Mouse (Mus musculus) layer of hippocampus, adult 8-10 months (tissue): ENCODE measurements around the gene Ttll13. TPM values are rescaled to one million over a fixed set of nuclear protein-coding genes. Genes with fewer than 3 reads are reported as not detected.

ENCODE experiments used
- DNase-seq, 2 experiments: peaks; one replicate each; pipeline ENCODE4 v3.0.0; 2022; ENCODE audit warnings: low spot score in 2 of 2
- total RNA-seq, 4 experiments: library from RNA; stranded (reverse); gene quantifications; 2 replicates each; pipeline ENCODE4 v1.2.4; 2022

Ttll13 gene
- total RNA-seq, 4 experiments from 2014 or later: 1.3 to 2.1 (median 1.8) TPM

DNA sequence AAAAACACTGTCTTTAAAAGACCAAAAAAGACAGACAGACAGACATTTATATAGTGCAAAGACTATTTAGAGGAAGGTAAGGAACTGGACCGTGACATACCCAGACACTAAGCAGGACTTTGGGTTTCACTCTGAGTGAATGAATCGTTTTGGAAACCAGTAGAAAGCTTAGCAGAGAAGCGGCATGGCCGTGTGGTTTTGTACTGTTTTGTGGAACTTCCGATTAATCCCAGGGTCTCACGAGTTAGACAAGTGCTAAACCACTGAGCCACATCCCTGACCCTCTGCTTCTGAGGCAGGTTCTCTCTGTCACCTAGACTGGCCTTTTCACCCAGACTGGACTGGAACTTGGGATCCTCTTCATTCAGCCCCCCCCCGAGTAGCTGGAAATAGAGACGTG is 31.7 kb upstream of the Ttll13 start:
- DNase-seq: no peak

DNA sequence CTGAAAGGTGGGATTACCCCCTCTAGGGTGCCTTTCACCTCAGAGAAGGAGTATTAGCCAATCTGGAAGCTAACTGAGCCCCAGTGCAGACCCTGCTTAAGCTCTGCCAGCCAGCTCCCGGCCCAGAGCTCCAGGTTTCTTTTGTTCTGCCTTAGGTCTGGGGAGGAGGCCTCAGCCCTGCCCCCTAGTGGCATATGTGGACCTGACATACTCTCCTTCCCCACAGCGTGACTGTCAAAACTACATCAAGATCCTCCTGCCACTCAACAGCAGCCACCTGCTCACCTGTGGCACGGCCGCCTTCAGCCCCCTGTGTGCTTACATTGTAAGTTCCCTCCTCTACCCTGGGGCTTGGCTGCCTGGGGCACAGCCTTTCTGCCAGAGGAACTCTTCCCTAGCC is 30.8 kb upstream of the Ttll13 start:
- DNase-seq: peak in 1 of 2 experiments; percentile 74

DNA sequence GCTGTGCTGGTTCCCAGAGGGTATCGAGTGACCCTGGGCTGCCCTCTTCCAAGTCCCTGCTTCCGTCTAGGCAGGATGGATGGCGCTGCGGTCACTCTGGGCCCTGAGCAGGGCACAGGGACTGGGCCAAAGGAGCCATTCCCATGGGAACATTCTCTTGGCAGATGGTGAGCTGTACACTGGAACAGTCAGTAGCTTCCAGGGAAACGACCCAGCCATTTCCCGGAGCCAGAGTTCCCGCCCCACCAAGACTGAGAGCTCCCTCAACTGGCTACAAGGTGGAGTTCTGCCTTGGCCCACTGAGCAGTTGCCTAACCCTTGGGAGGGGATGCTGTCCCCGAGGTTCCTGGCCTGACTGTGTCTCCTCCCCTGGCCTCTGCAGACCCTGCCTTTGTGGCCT is 29.6 kb upstream of the Ttll13 start:
- peak; percentile 54 to 64 for DNase-seq

DNA sequence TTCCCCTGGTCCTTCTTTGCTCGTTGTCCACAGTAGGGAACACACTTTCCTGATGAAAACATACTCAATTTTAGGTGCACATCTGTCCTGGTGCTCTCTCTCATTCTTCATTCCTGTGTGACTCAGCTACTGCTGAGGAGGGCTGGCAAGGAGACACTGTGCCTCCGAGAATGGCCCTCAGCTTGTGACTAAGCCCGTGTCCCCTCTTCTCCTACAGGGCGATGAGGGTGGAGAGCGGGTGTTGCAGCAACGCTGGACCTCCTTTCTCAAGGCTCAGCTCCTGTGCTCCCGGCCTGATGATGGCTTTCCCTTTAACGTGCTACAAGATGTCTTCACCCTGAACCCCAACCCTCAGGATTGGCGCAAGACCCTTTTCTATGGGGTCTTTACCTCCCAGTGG is 27.5 kb upstream of the Ttll13 start:
- no peak for DNase-seq

DNA sequence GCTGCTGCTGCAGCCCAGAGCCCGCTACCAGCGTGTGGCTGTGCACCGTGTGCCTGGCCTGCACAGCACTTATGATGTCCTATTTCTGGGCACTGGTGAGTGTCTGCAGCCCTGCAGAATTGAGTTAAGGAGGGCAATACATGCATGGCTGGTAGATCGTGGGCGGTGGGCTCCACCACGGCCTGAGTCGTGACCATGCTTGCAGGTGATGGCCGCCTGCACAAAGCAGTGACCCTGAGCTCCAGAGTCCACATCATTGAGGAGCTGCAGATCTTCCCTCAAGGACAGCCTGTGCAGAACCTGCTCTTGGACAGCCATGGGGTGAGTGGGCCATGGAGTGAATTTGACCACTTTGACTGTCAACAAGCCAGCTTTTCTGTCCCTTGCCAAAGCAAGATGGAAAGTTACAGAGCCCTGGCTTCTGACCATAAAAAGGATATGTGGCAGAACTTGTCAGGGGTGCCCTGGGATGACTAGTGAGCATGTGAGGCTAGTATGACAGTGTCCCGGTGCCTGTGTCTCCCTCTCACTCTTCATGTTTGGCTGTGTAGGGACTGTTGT is 25.9 kb upstream of the Ttll13 start:
- DNase-seq: no peak

DNA sequence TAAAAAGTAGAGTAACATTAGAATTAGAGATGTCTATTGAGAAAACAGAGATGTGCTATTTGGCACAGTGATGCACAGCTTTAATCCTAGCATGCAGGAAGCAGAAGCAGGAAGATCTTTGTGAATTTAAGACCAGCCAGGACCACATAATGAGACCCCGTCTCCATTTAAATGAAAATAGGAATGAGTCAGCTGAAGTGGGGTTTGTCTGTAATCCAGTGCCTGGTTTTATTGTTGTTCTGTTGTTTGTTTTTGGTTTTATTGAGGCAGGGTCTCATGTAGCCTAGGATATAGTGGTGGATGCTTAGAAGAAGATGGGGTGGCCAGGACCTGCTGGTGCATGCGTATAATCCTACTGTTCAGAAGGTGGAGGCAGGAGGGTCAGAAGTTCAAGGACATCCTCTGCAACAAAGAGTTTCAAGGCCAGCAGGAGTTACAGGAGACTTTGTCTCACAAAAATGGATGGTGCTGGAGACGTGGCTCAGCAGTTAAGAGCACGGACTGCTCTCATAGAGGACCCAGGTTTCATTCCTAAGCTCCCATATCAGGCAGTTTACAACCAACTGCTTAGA is 24.9 kb upstream of the Ttll13 start:
- no peak for DNase-seq

DNA sequence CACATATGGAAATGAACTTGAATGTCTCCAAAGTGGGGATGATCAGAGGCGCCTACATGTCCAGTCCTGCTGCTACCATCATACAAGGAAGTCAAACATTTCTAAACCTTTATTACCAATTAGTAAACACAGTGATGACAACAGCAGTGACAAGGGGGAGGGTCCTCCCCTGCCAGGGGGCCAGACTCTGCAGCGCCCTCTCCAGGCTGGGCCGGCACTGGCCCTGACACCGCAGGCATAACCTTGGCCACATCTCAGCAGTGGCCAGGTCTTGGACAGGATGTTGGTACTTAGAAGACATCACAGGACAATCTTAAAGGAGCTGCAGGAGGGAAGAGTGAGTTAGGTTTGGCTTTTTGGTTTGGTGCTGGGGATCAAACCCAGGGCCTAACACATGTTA is 19.1 kb upstream of the Ttll13 start:
- DNase-seq: no peak

DNA sequence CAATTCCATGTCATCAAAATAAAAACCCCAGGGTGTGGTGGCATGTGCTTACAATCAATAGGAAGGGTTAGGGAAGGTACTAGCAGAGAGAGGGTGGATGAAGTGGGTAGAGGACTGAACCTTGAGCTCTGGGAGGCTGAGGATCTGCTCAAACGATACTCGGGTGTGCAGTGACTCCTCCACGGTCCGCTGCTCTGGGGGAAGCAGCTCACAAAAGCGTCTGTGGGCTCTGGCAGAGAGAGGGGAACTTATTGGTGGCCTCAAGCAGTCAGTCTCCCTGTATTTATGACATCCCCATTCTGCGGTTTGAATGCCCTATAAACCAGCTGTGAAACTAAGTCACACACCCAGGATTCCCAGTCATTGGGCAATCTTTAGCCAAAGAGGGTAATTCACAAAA is 16.0 kb upstream of the Ttll13 start:
- DNase-seq: no peak

DNA sequence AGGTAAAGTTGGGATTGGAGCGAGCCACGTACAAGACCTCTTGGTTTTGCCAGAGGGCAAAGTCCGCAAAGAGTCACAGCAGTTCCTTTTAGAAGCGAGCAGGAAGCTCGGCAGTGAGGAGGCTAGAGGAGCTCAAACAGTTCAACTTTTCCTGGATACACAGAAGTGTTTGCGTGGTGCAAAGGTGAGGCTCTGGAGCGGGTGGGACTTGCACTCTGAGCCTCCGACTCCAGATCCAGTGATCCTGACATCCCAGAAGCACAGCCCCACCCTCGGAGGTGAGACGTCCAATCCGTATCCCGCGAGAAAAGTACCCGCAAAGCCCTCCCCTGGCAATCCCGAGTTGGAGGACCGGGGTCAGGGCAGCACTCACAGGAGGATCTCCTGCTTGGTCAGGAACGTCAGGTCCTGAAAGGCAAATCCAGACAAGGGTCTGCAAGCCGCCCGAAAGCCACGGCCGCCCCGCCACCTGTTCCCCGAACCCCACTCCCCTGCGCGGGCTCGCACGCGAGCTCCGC is 14.1 kb upstream of the Ttll13 start:
- DNase-seq: no peak

DNA sequence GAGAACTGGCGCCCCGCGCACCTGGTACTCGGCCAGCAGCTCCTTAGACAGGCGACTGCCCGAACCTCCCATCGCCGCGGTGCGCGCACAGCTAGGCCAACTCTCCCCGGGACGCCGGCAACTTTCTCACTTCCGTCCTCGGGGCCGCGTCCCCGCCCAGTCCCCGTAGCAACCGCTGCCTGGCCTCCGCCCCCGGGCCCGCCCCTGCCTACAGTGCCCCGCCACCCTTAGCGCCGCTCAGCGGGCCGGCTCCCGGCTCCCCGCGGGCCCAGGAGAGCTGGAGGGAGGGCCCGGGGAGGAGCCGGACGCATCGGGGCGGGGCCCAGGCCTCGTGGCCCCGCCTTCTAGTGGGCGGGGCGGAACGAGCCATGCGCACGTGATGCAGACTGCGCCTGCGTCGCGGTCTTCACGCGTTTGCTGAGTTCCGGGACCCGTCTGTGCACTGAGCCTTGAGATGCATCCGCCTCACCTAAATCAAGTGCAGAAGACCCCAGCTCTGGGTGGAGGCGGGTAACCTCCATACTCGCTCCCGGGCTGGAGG is 13.6 kb upstream of the Ttll13 start, which contains the start of the genes Cib1 and Gdpgp1:
Gene Cib1, minus strand, starts transcription at position 325 of the 541 bp plus-strand sequence.
Gene Gdpgp1, plus strand, starts transcription at position 377 of the 541 bp plus-strand sequence.
- DNase-seq: peak; percentile 90 to 93

DNA sequence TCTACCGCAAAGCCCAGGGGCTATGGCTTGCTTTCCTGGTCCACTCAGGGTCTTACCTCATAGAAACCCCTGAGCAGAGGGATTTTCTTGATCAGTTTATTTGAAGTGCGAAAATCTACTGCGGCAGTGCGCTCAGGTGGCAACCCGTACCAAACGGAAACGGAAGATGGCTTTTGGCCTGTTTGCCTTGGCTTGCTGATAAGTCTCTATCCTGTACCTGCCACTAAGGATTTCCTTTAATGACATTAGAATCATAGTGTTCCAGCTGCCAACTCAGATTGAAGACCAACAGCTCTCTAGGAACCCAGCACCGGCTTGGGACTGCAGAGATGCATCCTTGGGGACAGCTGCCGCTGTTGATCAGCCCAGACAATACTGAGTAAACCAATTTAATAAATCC is 12.4 kb upstream of the Ttll13 start:
- DNase-seq: no peak

DNA sequence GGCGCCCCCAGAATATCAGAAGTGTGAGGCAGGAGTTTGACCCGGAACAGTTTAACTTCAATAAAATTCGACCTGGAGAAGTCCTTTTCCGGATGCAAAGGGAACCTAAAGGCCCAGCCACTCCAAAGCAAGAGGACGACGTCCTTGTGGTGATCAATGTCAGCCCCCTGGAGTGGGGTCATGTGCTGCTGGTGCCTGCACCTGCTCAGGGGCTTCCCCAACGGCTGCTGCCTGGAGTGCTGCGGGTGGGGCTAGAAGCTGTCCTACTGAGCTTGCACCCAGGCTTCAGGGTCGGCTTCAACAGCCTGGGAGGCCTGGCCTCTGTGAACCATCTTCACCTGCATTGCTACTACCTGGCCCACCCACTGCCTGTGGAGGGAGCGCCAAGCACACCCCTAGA is 7.6 kb upstream of the Ttll13 start:
- no peak for DNase-seq

DNA sequence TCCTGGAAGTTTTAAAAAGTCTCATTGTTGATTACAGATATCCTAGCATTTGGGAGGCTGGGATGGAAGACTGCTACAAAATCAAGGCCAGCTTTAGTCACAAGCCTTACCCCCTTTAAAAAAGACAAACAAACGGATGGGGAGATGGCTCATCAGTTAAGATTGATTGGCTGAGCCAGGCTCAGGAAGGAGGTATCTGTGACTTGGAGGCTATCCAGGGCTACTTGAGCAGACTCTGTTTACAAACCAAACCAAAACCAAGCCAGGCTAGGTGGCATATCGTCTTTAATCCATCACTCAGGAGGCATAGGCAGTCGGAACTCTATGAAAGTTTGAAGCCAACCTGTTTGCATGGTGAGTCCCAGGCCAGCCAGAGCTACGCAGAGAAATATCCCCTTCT is 4.5 kb upstream of the Ttll13 start:
- DNase-seq: no peak

DNA sequence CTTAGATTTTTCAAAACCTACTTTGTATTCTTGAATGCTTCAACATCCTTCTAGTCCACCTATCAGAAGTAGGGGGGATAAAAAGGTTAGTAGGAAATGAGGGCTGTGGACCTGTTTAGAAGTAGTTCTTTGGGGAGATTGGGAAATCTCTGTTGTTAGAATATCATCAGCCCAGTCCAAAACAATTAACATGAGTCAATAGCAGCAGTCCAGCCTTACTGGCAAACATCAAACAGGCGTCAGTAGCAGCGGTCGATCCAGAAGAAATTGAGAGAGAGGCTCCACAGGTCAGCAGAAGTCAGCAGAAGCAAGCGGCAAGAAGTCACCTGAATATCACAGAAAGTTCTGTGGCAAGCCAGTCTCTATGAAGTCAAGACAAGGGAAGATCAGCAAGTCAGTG is 1.3 kb upstream of the Ttll13 start:
- no peak for DNase-seq

DNA sequence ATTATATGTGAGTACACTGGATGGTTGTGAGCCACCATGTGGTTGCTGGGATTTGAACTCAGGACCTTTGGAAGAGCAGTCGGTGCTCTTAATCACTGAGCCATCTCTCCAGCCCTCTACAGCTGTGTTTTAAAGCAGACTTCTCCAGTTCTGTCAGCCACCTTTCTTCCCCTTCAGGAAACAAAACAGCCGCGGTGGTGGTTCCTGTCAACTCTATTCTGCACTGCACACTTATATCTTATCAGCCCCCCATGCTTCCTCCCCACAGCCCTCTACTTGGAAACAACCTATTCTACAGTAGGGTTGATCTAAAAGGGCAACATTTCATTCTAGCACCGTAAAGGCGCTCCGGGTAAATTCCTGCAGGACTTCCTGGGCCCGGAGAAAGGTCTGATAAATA is 683 bp downstream of the Ttll13 start:
- no peak for DNase-seq

DNA sequence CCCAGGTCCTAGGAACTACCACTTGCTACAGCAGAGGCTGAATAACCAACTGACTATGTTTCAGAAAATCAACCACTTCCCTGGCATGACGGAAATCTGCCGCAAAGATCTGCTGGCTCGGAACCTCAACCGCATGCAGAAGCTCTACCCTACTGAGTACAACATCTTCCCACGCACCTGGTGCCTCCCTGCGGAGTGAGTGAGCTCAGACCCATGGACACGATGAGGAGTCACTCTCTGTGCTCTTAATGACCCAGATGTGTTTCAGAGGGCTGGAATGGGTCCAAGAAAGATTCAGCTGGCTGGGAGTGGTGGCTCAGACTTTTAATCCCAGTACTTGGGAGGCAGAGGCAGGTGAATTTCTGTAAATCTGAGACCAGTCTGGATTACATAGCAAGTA is 6.3 kb downstream of the Ttll13 start:
- DNase-seq: no peak

DNA sequence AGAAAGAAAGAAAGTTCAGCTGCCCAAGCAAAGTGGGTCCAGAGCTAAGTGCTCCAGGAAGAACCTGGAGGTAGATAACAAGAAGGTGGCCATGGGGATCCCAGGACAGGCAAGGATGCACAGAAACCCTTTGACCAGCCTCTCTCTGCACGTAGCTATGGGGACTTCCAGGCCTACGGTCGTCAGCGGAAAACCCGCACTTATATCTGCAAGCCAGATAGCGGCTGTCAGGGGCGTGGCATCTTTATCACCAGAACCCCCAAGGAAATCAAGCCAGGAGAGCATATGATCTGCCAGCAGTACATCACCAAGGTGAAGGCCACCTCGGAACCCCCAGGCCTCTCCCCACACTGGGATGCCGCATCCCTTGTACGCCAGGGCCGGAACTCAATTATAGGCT is 6.7 kb downstream of the Ttll13 start:
- no peak for DNase-seq

DNA sequence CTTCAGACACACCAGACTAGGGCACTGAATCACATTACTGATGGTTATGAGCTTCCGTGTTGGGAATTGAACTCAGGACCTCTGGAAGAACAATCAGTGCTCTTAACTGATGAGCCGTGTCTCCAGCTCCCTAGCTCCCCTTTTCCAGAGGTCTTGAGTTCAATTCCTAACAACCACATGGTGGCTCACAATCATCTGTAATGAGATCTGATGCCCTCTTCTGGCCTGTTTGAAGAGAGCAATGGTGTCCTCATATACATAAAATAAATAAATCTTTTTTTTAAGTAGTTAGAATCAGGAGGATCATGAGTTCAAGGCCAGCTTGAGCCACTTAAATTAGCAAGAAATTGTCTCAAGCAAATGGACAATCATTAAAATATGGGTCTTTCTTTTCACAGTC is 9.8 kb downstream of the Ttll13 start:
- no peak for DNase-seq

DNA sequence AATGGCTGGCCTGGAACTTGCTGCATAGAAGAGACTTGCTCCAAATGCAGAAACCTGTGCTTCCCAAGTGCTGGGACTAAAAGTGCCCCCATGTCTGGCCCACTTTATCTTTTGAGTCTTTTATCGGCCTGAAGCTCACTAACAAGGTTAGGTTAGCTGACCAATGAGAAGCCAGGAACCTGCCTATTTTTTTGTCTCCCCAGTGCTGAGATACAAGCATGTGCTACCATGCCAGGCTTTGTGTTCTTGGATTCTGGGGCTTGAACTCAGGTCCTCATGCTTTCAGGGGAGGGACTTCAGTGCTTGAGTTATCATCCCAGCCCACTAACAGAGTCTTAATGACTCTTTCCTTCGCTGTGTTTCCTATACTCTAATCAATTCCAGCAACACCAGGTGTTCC is 11.5 kb downstream of the Ttll13 start:
- DNase-seq: no peak

DNA sequence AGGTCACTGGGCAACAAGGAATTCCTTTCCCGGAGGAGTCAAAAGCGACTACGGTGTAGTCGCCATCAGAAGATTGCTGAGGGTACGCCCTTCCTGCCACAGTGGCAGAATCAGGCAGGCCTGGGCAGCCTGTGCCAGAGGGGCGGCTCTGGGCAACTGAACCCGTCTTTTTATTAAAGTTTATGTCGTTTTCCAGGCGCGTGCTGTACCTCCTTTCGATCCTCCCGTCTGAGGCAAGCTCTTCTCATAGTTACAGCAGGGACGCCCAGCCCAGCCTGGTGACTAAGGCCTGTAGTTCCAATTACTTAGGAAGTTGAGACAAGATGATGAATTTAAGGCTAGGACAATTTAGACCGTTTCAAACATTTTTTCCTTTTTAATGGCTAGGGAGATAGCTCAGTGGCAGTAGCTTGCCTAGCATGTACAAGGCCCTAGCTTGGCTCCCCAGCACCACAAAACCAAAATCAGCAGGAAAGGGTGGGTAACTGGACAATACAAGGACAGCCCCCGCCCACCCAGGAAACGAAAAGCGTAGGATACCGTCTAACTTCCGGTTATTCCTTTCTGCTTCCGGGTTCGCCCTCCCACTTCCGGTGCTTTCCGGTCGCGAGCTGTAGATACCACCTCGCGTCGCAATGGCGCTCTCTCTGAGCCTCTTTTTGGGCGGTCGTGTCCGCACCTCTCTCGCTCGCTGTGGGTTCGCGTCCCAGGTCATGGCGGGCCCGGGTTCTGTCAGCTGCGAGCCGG is 14.6 kb downstream of the Ttll13 start, which contains the start of gene Ngrn:
Gene Ngrn, plus strand, starts transcription at position 591 of the 747 bp plus-strand sequence.
- peak; percentile 81 to 82 for DNase-seq

DNA sequence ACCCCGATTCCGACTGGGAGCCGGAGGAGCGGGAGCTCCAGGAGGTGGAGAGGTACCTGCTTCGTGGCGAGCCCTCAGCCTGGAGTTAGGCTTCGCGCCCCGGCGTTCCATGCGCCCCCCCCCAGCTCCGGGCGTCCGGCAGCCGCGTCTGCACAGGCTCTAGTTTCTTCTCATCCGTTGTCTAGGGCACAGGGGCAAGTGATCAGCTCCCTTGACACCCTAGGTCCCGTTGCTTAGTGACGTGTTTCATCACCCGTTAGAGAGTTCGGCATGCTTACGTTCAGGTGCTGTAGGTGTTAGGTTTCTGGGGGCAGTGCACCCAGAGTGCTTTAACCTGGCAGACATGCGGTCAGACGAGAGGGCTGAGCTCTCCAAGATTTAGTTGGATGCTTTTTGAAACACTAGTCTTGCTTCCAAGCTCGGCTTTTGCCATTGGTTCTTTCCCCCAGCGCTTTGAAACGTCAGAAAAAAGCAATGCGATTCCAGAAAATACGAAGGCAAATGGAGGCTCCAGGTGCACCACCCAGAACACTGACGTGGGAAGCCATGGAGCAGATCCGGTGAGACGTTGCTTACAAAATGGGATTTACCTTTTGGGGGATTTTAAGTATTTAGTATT is 15.3 kb downstream of the Ttll13 start:
- no peak for DNase-seq

DNA sequence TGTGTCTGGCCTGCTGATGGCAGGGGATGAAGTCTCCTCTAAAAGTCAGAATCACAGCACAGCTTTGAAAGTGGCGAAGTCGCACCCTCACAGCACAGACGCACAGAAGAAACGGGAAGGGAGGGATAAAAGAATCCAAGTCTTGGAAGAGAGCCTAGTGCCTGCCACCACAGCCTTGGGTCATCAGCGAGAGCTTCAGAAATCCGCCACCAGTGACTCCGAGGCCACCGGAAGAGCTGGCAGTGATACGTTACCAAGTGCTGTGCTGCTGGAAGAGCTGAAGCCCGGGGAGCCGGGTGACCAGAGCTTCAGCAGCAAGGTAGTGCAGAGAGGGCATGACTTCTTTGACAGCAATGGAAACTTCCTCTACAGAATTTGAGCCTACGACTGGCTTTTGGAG is 18.4 kb downstream of the Ttll13 start:
- no peak for DNase-seq
